Mouse (Mus musculus) spleen, postnatal 14 days (tissue): ENCODE measurements around the gene Hsd17b2.

Experiments used
- DNase-seq, 2 experiments: peaks; one replicate each; pipeline ENCODE4 v3.0.0; 2021 to 2022; ENCODE audit warnings: low spot score in 2 of 2

The Hsd17b2 gene

DNA sequence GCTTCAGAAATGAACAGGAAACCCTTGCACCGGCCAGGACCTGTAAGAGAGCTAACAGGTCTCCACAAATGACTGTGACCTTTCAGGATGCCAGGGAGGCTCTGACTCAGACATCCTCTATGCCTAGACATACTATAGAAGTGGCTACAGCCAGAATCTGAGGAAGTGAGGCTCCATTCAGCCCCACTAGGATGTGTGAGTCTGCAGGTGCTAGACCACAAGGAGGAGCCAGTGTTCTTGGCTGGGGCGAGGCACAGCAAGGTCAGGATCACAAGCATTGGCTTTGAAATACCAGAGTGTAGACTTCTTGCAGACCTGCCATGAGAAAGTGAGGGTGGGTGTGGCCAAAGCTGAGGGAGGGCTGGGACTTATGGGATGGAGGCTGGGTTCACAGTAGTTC, 70.9 kb downstream of the Hsd17b2 start:
- no peak for DNase-seq

DNA sequence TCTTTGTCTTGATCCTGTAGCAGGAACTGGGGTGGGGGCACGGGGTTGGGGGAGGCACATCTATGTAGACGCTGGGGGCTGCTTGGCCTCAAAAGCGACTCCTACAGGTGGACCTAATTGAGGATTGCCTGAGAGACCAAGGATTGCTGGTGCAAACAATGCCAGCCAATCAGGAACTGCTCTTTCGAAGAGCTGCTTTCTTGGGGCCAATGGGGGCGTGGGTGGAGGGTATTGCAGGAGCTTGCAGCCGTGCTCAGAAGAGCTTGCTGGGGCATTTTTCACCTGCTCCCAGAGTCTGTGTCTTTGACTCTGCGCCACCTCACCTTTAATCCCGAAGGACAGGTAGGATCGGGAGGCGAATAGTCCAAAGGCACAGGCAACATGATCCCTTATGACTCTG, 73.9 kb downstream of the Hsd17b2 start:
- no peak for DNase-seq

DNA sequence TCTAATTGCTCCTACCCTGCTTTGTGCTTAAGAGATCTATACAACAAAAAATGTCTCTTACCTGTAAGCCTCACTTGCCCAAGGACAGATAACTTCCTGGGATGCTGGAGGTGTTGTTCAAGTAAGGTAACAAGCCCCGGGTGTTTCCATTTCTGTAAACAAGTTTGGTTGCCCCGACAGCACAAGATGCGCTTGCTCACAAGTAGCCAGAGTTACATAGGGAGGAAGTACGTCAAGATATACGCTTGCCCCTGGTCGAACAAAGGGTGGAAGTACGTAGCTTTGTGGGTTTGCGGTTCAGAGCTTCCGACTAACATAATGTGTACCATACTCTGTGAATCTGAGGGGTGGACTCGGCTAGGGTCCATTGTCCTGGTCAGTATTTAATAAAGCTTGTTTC, 74.4 kb downstream of the Hsd17b2 start:
- DNase-seq = no peak

DNA sequence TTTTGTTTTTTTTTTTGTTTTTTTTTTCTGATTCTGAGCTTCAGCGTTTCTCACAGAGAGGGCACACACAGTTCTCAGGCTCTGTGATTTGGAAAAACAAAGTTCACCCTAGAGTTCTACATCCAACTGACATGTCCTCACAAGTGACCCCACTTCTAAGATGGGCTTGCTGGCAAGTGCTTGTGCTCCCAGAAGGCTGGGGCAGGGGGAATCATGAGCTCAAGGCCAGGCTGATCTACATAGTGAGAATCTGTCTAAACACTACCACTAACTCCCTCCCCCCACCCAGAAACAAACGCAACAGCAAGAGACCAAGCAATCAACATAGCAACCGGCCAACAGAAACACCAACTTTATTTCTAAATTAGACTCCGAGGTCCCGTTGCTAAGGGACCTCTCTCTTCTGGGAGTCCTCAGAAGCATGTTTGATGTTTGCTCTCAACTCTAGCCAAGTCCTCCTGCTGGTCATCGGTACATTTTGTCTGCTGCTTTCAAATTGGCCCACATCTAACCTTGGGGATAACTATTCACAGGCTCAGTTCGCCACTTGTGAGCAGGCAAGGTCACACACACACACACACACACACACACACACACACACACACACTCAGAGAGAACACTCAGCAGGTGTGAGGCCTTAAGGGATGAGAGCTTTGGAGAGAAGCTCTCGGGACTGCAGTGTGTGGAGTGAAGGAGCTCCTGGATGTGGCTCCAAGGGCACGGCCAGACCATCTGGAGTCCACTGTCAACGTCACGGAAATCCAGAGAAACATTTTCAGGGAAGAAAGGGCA, 77.0 kb downstream of the Hsd17b2 start:
- DNase-seq = no peak

DNA sequence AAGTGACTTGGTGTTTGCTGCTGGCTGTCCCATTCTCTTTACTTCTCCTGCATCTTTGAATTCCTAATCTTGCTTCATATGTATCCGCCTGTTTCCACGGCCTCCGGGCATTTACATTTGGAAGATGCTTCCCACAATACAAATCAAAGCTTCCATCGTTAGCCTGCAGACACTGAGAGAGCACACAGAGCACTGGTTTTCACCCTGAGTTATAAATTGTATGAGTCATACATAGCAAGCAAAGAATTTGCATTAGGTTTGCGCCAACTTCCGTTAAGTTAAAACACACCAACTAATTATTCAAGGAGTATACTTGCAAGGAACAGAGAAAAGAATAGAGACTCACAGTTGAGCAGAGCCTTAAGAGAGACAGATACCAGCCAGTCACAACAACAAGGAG, 77.6 kb downstream of the Hsd17b2 start:
- DNase-seq = no peak

DNA sequence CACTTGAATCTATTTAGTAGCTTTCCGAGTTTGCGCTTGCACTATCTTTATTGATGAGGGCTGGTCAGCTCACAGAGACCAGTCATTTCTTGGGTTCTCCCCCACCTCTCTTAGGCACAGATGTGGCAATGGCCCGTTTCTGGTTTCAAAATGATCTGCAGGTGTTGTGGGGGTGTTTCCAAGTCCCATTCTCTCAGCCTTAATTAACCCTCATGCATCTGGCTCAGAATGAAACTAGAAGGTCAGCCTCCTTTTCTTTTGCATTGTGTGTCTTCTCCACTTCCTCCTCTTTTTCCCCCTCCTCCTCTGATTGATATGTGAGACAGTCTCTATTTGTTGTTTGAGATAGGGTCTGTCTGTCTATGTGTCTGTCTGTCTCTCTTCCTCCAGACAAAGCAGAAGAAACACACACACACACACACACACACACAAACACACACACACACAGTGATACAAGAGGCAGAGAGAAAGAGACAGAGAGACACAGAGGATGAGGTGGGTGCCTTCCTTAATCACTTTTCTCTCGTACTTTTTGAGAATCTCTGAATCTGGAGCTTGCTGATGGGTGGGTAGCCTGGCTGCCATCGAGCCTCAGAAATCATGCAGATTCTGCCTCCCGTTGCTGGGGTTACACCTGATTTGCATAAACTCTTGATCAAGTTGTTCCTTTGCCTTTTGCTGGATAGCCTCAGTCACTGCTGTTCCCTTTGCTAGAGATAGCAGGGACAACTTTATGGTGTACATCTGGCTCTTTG, 79.8 kb downstream of the Hsd17b2 start:
- no peak for DNase-seq

DNA sequence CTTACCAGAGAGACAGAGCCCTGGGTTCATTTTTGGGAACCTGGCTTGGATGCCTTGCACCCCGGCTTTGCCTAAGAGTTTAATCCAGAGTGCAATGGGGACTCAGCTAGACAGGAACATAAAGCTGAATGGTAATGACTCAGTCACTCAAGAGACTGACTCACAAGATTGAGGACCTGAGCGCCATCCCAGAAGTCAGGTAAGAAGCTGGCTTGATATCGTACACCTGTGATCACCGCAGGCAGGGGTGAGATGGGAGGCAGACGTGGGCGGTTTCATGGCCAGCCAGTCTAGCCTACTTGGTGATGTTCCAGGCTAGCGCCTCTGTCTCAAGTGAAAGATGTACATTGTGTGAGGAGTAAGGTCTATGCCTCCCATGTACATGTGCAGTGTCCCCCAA, 81.3 kb downstream of the Hsd17b2 start:
- no peak for DNase-seq

DNA sequence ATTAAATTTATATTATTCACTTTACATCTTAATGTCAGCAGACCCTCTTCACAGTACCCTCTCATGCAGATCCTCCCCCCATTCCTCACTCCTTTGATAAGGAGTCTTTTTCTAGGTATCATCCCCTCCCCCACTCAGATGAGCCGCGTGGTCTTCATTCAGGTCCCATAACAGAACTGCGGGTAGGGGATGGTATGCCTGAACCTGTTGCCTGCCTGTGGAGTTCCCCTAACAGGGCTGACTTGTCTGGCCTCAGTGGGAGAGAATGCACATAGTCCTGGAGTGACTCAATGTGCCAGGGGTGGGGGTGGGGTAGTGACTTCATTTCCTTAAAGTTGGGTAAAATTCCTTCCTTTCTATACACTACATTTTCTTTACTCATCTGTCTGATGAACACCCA, 84.7 kb downstream of the Hsd17b2 start:
- DNase-seq = no peak

DNA sequence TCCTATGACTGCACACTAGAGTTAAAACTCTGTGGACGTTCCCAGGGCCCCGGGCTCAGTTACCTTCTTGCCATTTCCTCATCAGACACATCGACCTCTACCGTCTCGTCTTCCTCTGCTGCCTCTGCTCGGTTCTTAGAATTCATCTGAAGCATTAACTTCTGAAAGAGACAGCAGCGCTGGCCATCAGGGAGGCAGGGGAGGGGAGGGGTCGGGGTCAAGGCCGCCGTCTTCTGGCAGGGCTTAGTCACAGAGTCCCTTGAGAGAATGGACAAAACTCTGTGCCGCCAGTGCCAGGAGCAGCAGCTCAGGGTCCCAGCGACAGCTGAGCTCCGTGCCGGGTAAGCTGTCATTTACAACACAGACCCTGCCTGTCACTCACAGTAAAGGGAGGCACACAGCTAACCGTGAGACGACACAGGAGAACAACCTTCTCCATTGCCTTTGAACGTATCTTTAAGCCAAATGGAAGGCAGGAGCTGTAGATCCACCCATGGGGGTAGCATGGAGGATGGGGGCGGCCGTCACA, 91.0 kb downstream of the Hsd17b2 start:
- no peak for DNase-seq

DNA sequence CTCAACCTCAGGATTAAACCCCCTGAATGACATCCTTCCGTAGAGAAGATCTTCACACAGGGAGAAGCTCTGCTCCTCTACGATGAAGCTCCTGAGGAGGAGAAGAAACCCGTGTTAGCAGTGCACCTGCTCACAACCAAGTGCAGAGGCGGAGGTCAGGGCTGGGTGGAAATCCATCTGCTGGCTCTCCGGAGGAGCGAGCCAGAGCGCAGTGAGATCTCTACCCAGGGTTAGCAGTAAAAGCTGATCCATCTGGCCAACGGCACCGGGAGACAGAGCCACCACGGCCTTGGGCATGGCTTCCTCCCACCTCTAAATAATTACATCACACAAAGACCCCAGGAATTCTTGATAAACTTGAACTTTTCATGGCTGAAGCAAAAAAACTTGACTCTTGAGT, 92.9 kb downstream of the Hsd17b2 start:
- DNase-seq = no peak

DNA sequence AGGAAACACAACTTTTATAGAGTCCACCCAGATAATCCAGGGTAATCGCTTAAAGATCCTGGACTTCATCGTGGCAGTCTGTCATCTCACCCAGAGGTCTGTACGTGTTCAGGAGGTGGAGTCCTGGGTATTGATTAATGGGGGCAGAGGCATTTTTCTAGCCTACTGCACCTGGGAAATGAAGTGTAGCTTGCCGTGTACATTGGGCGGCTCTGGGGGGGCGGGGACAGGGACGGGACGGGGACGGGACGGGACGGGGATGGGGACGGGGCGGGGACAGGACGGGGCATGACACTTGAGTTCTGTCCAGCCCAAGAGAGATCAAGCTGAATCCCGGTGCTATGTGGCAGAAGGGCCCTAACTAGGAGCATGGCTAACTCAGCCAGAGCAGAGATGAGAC, 94.8 kb downstream of the Hsd17b2 start:
- DNase-seq = no peak

DNA sequence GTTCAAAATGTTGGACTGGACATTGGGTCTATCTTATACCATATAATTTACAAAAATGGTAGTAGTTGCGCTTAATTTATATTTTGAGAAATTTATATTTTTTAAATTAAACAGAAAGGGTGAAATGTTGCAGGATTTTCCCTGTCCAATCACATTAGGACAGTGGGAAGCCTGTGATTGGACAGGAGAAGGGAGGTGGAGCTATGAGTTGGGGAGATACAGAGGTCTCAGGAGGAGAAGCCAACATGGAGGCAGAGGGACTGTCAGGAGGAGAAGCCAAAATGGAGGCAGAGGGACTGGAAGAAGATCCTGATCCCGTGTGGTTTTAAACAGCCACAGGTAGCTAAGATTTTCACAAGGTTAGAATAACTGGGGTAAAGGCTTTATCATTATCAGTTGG, 96.4 kb downstream of the Hsd17b2 start:
- DNase-seq = no peak

DNA sequence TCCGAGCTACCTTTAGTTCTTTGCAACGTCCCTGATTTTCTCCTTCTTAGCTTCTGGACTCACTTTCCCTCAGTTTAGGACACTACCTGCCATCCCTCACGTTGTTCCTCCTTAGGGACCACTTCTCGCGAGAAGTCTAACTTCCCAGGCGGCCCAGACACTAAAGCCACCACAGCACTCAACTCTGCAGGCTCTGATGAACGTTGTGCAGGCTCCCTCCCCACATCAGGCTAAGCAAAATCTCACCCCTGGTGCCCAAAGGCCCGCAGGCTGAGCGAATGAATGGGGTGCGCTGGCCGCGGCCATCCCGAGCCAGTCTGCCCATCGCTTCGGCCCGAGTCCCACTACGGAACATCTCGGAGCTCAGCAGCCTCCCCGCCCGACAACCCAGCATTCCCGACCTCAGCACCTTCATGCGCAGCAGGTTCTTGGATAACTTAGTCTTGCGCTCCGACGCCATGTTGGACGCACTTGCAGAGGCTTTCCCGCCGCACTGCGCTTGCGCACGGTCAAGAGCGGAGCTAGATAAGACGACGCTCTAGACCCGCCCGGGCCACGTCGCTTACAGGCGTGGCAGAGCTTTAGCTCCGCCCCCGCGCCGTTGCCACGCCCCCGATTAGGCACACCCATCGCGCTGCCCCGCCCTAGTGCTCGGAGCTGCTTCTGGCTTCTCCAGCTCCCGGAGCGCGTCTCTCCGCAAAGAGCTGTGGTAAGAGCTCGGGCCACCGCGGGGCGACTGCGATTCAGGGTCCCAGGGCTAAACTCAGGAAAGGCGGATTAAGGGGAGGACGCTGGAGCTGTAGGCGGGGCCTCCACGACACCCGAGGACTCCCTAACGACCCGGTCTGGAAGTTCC, 100.0 kb downstream of the Hsd17b2 start, which contains the start of gene Mphosph6:
Mphosph6 (minus strand) TSS at position 501 of the 856 bp plus-strand sequence.
- peak; percentile 92 to 94 for DNase-seq

DNA sequence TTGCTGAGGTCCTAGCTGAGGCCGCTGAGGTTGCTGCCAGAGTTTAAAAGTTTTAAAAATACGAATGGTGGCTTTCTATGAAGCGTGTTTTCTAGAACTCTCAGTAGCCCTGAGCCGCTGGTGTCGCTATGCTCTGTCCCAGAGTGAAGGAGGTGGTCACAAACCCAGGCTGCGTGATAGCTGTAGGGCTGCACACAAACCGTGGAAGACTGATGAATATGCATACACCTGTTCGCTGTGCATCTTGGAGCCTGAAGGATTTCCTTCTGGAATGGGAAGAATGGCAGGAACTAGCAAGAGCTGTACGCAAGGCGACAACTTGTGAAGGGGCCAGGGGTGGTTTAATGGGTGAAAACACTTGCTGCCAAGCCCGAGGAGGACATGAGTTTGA, 100.6 kb downstream of the Hsd17b2 start:
- DNase-seq = no peak

DNA sequence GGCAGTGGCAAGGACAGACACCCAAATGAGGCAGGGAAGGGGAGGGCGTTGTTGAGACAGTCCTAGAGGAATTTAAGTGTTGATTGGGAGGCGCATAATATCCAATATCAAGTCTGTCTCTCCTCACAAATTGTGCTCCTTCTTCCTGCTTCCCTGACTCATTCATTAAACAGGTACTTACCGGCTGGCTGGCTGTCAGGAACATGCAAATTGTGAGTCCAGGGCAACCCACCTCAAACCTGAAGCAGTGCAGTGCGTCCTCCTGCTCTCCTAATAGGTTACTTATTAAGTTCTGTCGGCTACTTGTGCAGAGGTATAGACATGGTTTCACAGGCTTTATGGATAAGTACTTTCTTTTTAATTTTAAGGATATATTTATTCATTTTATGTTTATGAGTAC, 103.7 kb downstream of the Hsd17b2 start:
- DNase-seq = no peak
